Mouse (Mus musculus): ENCODE data around the gene Tbc1d2.

- TF ChIP-seq POLR2A (IDR thresholded peaks at IDR 0.05; ENCODE audit: low read depth, low read length) (no peak), CTCF (conservative IDR thresholded peaks at IDR 0.05; ENCODE audit: insufficient read depth, insufficient read length, low read depth, low read length) (no peak)
These were observed 25.3 kb upstream of the Tbc1d2 start for GRCm38 (mm10) chr4:46675272-46675785.
